Mouse (Mus musculus): ENCODE data around the gene Sae1. TPM values are rescaled to one million over a fixed set of nuclear protein-coding genes. Genes with fewer than 3 reads are reported as not detected.

Sae1 gene
- total and polyA plus RNA-seq, 2 experiments, result 11.5 to 16.1 TPM

- WGBS, result 66% methylated on average over 1 of the region's 1 CpGs
- Histone ChIP-seq H3K27ac (replicated peaks; ENCODE audit: insufficient read depth, low read depth, low read length) (no peak overlapping the region), H3K9ac (ENCODE audit: low read depth, low read length) (no peak overlapping the region), H3K27me3 (ENCODE audit: control insufficient read depth, insufficient read depth, low read length) (no peaks in the 10 kb centered on the region), H3K79me2 (ENCODE audit: control insufficient read depth, insufficient read depth, low read length) (no peaks in the 10 kb centered on the region), H3K36me3 (ENCODE audit: control insufficient read depth, insufficient read depth, low read length) (peaks cover 2% of the 10 kb centered on the region; the same call in 1 of the 2 replicates), H3K4me3 (ENCODE audit: insufficient read depth, low read depth, low read length) (no peak overlapping the region), H3K4me1 (ENCODE audit: control insufficient read depth, insufficient read depth, low read length) (peaks cover 7% of the 10 kb centered on the region)
- TF ChIP-seq POLR2A (IDR thresholded peaks at IDR 0.05; ENCODE audit: extremely low read depth, insufficient read depth, low read length) (no peak), CTCF (IDR thresholded peaks at IDR 0.05; ENCODE audit: low read depth, low read length) (no peak)
- no peak for DNase-seq (ENCODE audit: extremely low read depth, low read depth, low spot score)
Observed at GRCm38 (mm10) chr7:16271139-16271538, 116.5 kb downstream of the Sae1 start.

Other genes starting within 250 kb of the Sae1 start
- 0.46 and 0.94 TPM in 2 replicates for gene Meis3, start 212.7 kb downstream of the Sae1 start, total RNA-seq (2014; rRNA removed)
- 0.87 and 2.0 TPM in 2 replicates for gene Meis3, start 212.7 kb downstream of the Sae1 start, polyA plus RNA-seq (2012; rRNA removed)
- gene Dhx34, start 165.8 kb downstream of the Sae1 start, total RNA-seq (2014; rRNA removed), result 4.3 and 5.0 TPM in 2 replicates
- 10.5 and 12.5 TPM in 2 replicates for gene Dhx34, start 165.8 kb downstream of the Sae1 start, polyA plus RNA-seq (2012; rRNA removed)
- gene C5ar2, start 143.7 kb downstream of the Sae1 start, total RNA-seq (2014; rRNA removed), result 0.83 and 1.1 TPM in 2 replicates
- 0.92 and 1.4 TPM in 2 replicates for gene C5ar2, start 143.7 kb downstream of the Sae1 start, polyA plus RNA-seq (2012; rRNA removed)
- gene C5ar1, start 128.3 kb downstream of the Sae1 start, total RNA-seq (2014; rRNA removed), result 0.46 and 0.47 TPM in 2 replicates
- 0.88 and 1.3 TPM in 2 replicates for gene C5ar1, start 128.3 kb downstream of the Sae1 start, polyA plus RNA-seq (2012; rRNA removed)
- 1.9 and 2.8 TPM in 2 replicates for gene Inafm1, start 114.2 kb downstream of the Sae1 start, total RNA-seq (2014; rRNA removed)
- 8.0 and 8.8 TPM in 2 replicates for gene Inafm1, start 114.2 kb downstream of the Sae1 start, polyA plus RNA-seq (2012; rRNA removed)
- gene Ccdc9, start 101.0 kb downstream of the Sae1 start, total RNA-seq (2014; rRNA removed), result 14.4 and 20.7 TPM in 2 replicates
- gene Ccdc9, start 101.0 kb downstream of the Sae1 start, polyA plus RNA-seq (2012; rRNA removed), result 10.7 and 16.2 TPM in 2 replicates
- 6.0 and 7.2 TPM in 2 replicates for gene Bbc3, start 79.4 kb downstream of the Sae1 start, total RNA-seq (2014; rRNA removed)
- gene Bbc3, start 79.4 kb downstream of the Sae1 start, polyA plus RNA-seq (2012; rRNA removed), result 15.2 and 27.9 TPM in 2 replicates
- gene Zc3h4, start 13.1 kb upstream of the Sae1 start, total RNA-seq (2014; rRNA removed), result 5.2 and 7.5 TPM in 2 replicates
- gene Zc3h4, start 13.1 kb upstream of the Sae1 start, polyA plus RNA-seq (2012; rRNA removed), result 11.1 and 14.3 TPM in 2 replicates
- 31.7 and 32.0 TPM in 2 replicates for gene Tmem160, start 65.0 kb upstream of the Sae1 start, total RNA-seq (2014; rRNA removed)
- 114 and 128 TPM in 2 replicates for gene Tmem160, start 65.0 kb upstream of the Sae1 start, polyA plus RNA-seq (2012; rRNA removed)
- gene Npas1, start 89.9 kb upstream of the Sae1 start, total RNA-seq (2014; rRNA removed), result not detected in 2 replicates
- gene Npas1, start 89.9 kb upstream of the Sae1 start, polyA plus RNA-seq (2012; rRNA removed), result not detected in 2 replicates
- 30.4 and 38.9 TPM in 2 replicates for gene Arhgap35, start 227.2 kb upstream of the Sae1 start, total RNA-seq (2014; rRNA removed)
- gene Arhgap35, start 227.2 kb upstream of the Sae1 start, polyA plus RNA-seq (2012; rRNA removed), result 20.7 and 22.2 TPM in 2 replicates